Mouse (Mus musculus) frontal cortex, adult (tissue): ENCODE results near the gene Nipal1.
A peak's percentile ranks its signal among the peaks of the same experiment; 100 is the strongest.

Experiments used
- ATAC-seq: cut with Nextera tagmentation; 2 replicates; pipeline ENCODE4 v1.9.2; 2017; ENCODE audit warnings: mild to moderate bottlenecking, moderate library complexity, mixed read lengths; ENCODE audit not compliant: low TSS enrichment

Nipal1 gene

DNA sequence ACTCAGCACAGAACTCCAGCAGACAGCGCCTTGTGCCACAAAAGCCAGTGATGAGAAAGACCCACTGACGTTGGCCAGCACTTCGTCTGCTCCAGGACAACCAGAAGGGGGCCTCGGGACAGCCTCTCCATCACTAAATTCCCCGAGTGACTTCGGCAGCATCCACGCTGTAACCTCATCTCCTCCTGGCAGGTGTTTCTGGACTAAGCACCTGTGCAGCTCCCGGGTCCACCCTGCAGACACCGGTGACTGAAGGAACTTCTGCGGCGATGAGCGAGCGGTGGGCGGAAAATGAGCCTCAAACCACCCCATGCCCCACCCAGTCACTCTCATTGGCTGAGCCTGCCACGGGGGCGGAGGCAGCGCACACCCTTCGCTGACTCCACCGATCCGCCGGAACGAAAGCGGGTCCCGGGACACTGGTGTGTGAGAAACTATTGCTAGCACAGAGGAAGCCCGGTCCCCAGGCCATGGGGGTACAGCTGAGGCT, at the start of gene Nipal1:
Nipal1 (plus strand) TSS at position 378 of the 490 bp plus-strand sequence.
- peak; percentile 97 for ATAC-seq

DNA sequence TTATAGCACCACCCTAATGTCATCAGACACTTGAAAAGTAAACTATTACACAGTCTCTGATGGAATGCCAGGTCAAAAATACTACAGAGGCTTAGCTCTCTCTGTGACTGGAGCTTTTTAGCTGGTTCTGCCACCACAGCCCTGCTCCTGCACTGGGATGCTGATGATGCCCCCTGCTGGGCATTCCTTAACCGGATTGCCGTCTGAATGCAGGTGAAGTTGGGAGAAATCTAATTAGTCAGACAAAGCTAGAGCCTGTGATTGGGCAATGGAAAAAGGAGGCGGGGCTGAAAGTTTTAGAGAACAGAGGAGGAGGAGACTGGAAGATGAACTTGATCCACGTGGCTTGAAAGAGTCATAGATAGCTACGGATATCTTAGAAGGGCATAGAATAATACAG, 46.6 kb upstream of the Nipal1 start:
- 0 out of 2 replicates have a peak, but pooled peaks have one; percentile 50 for ATAC-seq

DNA sequence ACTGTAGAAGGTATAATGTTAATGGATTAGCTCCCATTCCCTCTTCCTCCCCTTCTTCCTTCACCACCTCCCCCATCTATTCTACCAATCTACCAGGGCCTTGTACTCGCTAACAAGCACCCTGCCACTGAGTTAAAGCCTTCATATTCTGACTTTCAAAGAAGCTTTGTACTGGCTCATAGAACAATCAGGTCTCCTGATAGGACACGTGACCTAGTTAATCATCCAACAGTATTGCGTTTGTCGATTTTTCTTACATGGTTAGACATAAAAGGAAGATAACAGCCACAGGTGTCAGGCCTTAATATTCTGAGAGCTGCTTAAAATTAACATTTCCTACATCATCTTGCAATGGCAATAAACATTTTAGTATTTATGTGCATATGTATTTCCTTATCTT, 44.5 kb upstream of the Nipal1 start:
- ATAC-seq = no peak

DNA sequence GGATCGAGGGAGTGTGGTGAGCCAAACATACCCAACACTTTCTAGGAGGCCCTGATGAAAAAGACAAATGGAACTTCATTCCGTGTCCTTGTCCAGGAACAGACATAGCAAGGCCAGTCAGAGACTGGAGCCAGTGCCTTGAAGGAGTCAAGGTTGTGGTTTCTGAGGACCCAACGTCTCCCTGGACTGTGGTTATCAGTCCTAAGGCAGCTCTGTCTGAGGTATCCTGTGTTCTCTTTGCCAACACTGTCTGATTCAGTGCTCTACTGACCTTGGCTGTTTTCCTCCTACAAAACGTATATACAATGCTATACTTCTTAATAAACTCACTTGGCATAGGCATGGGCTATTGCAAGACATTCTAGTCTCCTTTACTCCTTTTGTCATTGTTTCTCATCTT, 30.2 kb upstream of the Nipal1 start:
- ATAC-seq = no peak

- no peak for ATAC-seq
Measured at GRCm38 (mm10) chr5:72621022-72621421, 26.6 kb upstream of the Nipal1 start.

DNA sequence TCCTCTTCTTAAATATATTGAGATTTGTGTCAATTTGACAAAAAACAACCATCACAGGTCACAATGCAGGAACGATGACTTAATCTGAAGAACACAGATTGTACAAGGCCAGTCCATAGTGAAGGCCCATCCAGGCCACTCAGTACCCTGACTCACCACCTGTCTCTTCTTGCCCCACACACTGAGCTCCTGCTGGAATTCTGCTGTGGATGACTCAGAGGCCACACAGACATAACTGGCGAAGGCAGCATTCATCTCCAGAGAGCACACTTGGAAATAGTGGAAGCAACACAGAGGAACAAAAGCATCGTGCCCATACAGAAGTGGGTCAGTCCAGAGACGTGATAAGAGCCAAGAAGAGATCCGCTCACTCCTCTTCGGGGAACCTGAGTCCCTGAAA, 17.6 kb upstream of the Nipal1 start:
- 0 out of 2 replicates have a peak, but pooled peaks have one; percentile 52 for ATAC-seq

GRCm38 (mm10) chr5:72634791-72635271, 12.8 kb upstream of the Nipal1 start:
- ATAC-seq = no peak

DNA sequence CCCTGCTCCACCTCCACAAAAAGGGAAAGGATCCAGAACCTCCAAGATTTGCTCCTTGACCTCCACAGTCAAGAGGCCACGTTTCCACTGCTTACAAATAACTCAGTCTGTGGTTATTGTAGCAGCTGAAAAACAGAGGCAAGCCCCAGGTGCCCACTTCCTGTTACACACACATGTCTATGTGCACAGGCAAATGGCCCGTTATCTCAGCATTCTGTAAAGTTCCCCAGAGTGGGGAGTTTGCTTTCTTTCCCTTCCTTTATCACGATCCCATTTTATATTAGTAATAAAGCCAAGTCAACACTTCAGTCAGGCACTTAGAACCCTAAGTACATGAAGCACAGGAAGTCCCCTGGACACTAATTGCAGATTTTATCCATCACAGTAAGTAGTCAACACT, 11.5 kb upstream of the Nipal1 start:
- ATAC-seq = no peak

GRCm38 (mm10) chr5:72636576-72636975, 11.0 kb upstream of the Nipal1 start:
- no peak for ATAC-seq

- no peak for ATAC-seq
Measured at GRCm38 (mm10) chr5:72640072-72640471, 7.5 kb upstream of the Nipal1 start.

DNA sequence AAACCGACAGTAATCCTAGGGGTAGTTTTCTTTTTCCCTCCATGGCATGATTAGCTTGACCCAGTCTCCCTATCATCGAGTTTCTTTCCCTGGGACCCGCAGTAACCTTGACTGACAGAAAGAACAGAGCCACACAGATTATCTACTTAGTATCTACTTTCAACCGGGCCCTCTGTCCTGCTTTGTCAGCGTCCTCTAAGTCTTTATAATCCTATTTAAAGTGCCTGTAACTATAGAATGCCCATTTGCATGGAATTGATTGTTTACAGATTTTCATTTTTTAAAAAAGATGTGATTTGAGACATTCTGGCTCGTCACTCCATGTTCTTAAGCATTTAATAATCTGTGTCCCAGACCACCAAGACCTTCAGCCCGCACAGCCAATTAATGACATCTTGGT, 3.9 kb upstream of the Nipal1 start:
- ATAC-seq = no peak

DNA sequence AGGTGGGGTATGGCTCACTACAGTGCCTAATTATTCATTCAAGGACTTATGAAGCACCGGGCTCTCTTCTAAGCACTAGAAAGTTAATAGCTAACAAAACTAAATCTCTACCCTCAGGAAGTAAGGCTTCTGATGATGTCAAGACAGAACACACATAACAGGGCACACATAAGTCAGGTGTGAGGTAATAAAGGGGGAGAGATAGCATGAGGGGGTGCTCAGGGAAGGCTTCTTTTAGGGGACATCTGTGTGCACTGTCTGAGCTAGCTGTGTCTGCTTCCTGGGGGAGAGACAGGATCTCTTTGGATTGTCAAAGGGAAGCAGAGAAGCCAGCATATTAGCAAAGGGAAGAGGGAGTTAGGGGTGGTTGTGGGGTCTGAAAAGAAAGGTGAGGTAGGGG, 3.4 kb upstream of the Nipal1 start, which contains the start of gene Cnga1:
Cnga1 (minus strand) TSS at position 101 of the 400 bp plus-strand sequence.
- ATAC-seq = no peak

- ATAC-seq = no peak
Measured at GRCm38 (mm10) chr5:72646131-72646530, 1.5 kb upstream of the Nipal1 start.

DNA sequence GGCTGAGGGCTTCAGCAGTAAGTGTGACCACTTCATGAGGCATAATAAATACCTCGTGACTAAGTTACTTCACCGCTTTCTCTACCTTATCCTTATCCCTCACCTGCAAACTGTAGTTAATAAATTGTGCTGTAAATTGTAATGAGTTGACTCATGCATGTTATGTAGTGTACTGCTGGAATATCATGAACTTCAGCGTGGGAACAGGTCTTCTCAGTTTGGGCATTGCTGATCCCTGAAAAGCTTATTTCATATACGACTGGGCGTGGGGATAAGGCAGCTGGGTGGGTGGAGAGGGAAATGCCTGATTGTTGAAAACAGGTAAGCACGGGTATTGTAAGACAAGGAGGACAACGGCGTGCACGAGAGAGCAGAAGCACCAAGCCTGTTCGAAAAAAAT, 599 bp upstream of the Nipal1 start:
- no peak for ATAC-seq

DNA sequence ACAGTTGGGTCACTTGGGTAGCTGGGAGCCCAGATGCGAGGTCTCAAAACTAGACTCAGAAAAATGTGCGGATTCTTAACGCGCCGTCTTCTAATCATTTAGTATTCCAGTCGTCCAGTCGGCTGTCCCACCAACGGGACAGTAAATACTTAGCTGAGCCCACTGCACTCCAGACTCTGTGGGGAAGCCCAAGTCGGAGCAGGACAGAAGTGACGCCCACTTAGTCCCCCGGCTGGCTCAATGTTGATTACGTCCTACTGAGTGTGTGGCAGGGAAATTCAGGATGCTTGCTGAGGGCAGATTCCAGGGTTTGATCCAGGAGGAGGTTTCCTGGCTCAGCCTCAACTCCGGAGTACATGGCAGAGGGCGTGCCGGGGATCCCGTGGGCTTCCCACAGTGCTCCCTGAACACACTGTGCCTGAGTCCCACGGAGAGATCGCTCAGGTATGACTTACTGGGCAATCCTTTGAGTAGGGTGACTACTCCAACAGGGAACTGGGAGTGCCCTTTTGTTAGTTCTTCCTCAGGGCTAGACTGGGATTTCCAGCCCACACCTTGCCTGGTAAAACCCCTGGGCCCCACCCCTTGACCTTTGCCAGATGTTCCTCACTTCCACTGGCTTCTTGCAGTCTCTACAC, 482 bp downstream of the Nipal1 start:
- no peak for ATAC-seq

DNA sequence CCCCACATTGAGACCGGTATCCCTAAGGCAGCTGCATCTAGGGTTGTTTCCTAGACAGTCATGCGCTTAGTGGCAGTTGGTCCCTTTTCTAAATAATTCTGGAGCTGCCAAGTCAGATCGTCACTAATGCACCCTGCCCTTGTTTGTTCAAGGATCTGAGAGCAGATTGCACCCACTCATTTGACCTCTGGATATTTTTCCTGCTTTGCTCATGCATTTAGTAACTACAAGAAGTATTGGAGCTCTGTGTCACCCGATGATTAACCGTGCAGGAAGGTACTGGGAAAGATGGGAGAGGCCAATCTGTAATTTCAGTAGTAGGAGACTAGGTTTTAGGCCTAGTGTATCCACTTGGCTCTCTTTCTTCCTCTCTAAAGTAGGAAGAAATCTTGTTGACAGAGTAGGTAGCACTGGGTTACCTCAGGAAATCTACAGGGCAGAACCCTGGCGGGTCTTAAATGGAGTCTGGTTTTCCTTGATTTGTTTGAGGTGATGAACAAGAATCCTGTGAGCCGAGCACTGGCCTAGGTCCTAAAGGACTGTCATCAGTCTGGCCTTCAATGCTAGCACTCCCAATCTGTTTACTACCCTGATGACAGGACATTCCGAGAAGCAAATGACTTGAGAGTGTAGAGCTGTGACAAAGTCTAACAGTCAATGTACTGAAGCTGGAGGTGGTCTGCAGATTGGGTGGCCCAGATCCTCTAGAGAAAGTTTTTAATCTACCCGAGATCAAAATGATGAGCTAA, 1.6 kb downstream of the Nipal1 start:
- ATAC-seq = no peak

GRCm38 (mm10) chr5:72653068-72653674, 5.6 kb downstream of the Nipal1 start:
- ATAC-seq = no peak

- no peak for ATAC-seq
Measured at GRCm38 (mm10) chr5:72656270-72656791, 8.7 kb downstream of the Nipal1 start.

DNA sequence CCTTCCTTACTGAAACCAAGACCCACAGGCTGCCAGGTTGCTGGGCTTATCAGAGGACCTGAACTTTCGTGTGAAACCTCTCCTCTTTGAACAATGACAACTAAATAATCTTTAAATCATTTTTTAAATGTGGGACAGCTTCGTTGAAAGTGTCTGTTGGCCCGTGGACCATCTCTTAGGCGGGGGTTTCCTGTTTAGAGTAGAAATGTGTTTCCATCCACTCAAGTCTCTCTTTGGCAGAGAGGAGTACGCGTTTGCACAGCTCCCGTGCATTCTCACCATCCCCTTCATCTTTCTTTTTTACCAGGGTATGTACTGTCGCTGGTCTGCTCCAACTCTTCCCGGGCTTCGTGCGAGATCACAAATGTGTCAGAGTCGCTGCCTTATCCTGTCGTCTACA, 10.8 kb downstream of the Nipal1 start:
- ATAC-seq = no peak

GRCm38 (mm10) chr5:72661051-72661781, 13.6 kb downstream of the Nipal1 start:
- no peak for ATAC-seq

- ATAC-seq = no peak
Measured at GRCm38 (mm10) chr5:72664126-72664525, 16.5 kb downstream of the Nipal1 start.

DNA sequence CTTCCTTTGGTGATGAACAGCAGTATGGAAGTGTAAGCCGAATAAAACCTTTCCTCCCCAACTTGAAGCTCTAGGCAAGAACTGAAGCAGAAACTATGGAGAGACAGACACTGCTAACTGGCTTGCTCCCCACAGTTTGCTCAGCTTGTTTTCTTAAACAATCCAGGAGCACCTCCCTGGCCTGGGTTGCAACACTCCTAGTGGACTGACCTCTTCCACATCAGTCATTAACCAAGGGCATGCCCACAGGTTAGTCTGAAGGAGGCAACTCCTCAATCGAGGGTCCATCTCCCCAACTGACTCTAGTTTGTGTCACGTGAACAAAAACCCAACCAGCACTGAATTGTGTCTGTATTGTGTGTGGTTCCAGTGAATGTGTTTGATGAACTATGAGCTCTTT, 17.3 kb downstream of the Nipal1 start:
- no peak for ATAC-seq
